Mouse (Mus musculus): ENCODE measurements around the gene Irgc1. TPM values are rescaled to one million over a fixed set of nuclear protein-coding genes. Genes with fewer than 3 reads are reported as not detected.

Gene Irgc1
- polyA plus RNA-seq, 1 experiment from 2014 or later: not detected

GRCm38 (mm10) chr7:24422251-24422650 lies 29.8 kb downstream of the Irgc1 start:
- Histone ChIP-seq H3K9me3 (replicated peaks; ENCODE audit: control insufficient read depth, low read length, poor library complexity, severe bottlenecking) (no peaks in the 10 kb centered on the region), H3K27me3 (ENCODE audit: control insufficient read depth, insufficient read depth, low read depth, low read length) (no peaks in the 10 kb centered on the region), H3K4me3 (ENCODE audit: low read depth, low read length) (no peak overlapping the region), H3K27ac (ENCODE audit: low read length) (no peak overlapping the region), H3K4me1 (ENCODE audit: control insufficient read depth, insufficient read depth, low read length) (no peaks in the 10 kb centered on the region; the same call in 1 of the 2 replicates), H3K4me2 (ENCODE audit: low read length) (no peak overlapping the region), H3K9ac (ENCODE audit: low read depth, low read length) (no peak overlapping the region), H3K36me3 (ENCODE audit: control insufficient read depth, insufficient read depth, low read length) (peaks cover 8% of the 10 kb centered on the region)
- ATAC-seq: peak; percentile 54
- WGBS: 49% methylated on average over 8 of the region's 8 CpGs

DNA sequence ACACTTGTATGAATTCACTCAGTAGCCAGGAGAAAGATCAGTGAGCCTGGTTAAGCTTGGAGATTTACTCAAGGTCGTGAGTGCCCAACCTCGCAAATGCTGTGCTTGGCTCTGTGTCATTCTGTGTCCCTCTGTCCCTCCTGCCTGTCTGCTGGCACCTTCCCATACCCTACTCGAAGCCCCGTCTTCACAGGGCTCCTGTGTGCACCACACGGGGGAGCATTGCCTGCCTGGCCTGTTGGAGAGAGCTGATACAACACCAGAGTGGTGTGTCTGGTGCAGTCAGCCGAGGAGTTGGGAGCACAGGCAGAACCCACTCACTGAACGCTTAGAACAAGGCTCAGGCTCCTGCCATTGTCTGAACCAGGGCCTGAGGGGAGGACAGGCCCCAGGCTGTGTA lies 30.4 kb downstream of the Irgc1 start:
- Histone ChIP-seq H3K4me3 (ENCODE audit: low read depth, low read length) (no peak overlapping the region), H3K27ac (ENCODE audit: low read length) (no peak overlapping the region), H3K9me3 (replicated peaks; ENCODE audit: control insufficient read depth, low read length, poor library complexity, severe bottlenecking) (no peaks in the 10 kb centered on the region), H3K9ac (ENCODE audit: low read depth, low read length) (no peak overlapping the region), H3K36me3 (ENCODE audit: control insufficient read depth, insufficient read depth, low read length) (peaks cover 8% of the 10 kb centered on the region), H3K4me1 (ENCODE audit: control insufficient read depth, insufficient read depth, low read length) (no peaks in the 10 kb centered on the region; the same call in 1 of the 2 replicates), H3K4me2 (ENCODE audit: low read length) (no peak overlapping the region), H3K27me3 (ENCODE audit: control insufficient read depth, insufficient read depth, low read depth, low read length) (no peaks in the 10 kb centered on the region)
- ATAC-seq: no peak
- 61% methylated on average over 7 of the region's 7 CpGs for WGBS

- Histone ChIP-seq H3K9me3 (replicated peaks; ENCODE audit: control insufficient read depth, low read length, poor library complexity, severe bottlenecking) (no peaks in the 10 kb centered on the region), H3K4me3 (ENCODE audit: low read depth, low read length) (no peak overlapping the region), H3K4me1 (ENCODE audit: control insufficient read depth, insufficient read depth, low read length) (no peaks in the 10 kb centered on the region; the same call in 1 of the 2 replicates), H3K36me3 (ENCODE audit: control insufficient read depth, insufficient read depth, low read length) (peaks cover 8% of the 10 kb centered on the region), H3K27ac (ENCODE audit: low read length) (no peak overlapping the region), H3K9ac (ENCODE audit: low read depth, low read length) (0 out of 2 replicates have a peak overlapping the region, but pooled peaks have one; percentile 23), H3K4me2 (ENCODE audit: low read length) (no peak overlapping the region), H3K27me3 (ENCODE audit: control insufficient read depth, insufficient read depth, low read depth, low read length) (no peaks in the 10 kb centered on the region)
- 34% methylated on average over 8 of the region's 8 CpGs for WGBS
- ATAC-seq: no peak
Measured at GRCm38 (mm10) chr7:24419579-24419978, 32.5 kb downstream of the Irgc1 start.

DNA sequence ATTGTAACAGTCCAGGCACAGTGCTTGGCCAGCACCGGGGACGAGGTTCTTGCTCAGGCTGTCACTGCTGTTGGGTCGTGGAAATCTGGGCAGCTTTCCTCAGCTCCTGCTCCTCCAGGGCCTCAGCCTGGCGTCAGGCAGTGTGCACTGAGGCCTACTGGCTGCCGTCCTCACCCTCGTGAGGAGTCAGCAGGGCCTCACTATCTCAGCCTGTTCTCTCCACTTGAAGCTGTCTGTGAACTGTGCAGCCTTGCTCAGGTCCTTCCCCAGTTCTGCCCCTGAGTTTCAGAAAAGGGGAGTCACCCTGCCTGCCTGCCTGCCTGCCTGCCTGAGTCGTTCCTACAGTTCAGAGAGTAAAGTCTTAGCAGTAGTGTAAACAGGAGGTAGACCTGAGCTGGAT lies 36.8 kb downstream of the Irgc1 start:
- Histone ChIP-seq H3K4me1 (ENCODE audit: control insufficient read depth, insufficient read depth, low read length) (no peaks in the 10 kb centered on the region; the same call in 1 of the 2 replicates), H3K36me3 (ENCODE audit: control insufficient read depth, insufficient read depth, low read length) (peaks cover 2% of the 10 kb centered on the region), H3K9me3 (replicated peaks; ENCODE audit: control insufficient read depth, low read length, poor library complexity, severe bottlenecking) (no peaks in the 10 kb centered on the region), H3K27ac (ENCODE audit: low read length) (no peak overlapping the region), H3K9ac (ENCODE audit: low read depth, low read length) (no peak overlapping the region), H3K4me3 (ENCODE audit: low read depth, low read length) (no peak overlapping the region), H3K27me3 (ENCODE audit: control insufficient read depth, insufficient read depth, low read depth, low read length) (no peaks in the 10 kb centered on the region), H3K4me2 (ENCODE audit: low read length) (no peak overlapping the region)
- ATAC-seq: no peak
- WGBS: 80% methylated on average over 7 of the region's 7 CpGs

DNA sequence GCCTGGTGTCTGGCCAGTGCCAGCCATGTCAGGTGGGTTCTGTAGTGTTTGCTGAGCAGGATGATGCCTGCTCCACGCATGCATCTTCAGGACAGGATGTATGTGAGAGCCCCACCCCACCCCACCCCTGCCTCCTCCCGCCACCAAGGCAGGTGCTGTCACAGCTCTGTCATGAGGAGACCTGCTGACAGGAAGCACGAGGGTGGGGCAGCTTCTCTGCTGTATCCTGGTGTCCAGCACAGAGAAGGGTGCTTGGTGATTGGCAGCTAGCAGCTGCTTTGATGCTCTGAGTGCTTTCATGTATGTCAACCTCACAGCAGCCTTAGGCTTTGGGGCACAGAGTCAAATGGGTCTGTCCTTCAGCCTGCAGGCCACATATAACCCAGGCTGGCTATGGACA lies 38.5 kb downstream of the Irgc1 start:
- no peak overlapping the region for H3K27ac ChIP-seq (ENCODE audit: low read length)
- ATAC-seq: no peak
- H3K9ac ChIP-seq (ENCODE audit: low read depth, low read length): no peak overlapping the region
- no peaks in the 10 kb centered on the region for H3K4me1 ChIP-seq (ENCODE audit: control insufficient read depth, insufficient read depth, low read length)
- no peak overlapping the region for H3K4me3 ChIP-seq (ENCODE audit: low read depth, low read length)
- WGBS: 93% methylated on average over 3 of the region's 3 CpGs
- no peaks in the 10 kb centered on the region for H3K9me3 ChIP-seq (replicated peaks; ENCODE audit: control insufficient read depth, low read length, poor library complexity, severe bottlenecking)
- H3K4me2 ChIP-seq (ENCODE audit: low read length): no peak overlapping the region
- H3K36me3 ChIP-seq (ENCODE audit: control insufficient read depth, insufficient read depth, low read length): peaks cover 4% of the 10 kb centered on the region
- H3K27me3 ChIP-seq (ENCODE audit: control insufficient read depth, insufficient read depth, low read depth, low read length): no peaks in the 10 kb centered on the region

DNA sequence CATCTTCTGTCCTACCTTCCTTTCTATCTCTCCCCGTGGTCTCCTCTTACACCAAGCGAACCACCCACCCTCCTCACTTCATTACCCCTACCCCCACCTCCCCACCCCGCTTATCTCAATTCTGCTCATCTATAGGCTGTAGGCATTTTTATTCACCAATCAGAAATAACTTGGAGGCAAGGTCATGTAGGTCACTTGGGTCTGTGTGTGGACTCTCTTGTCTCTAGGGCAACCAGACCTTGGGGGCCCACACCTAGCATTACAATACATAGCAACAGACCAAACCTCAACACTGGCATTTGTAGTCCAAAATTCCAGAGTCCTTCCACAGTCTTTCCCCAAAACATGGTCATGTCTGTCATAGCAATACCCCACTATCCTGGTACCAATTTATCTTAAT lies 41.3 kb downstream of the Irgc1 start:
- ATAC-seq: no peak

GRCm38 (mm10) chr7:24410123-24410522 lies 42.0 kb downstream of the Irgc1 start:
- WGBS: 92% methylated on average over 6 of the region's 6 CpGs
- Histone ChIP-seq H3K36me3 (ENCODE audit: control insufficient read depth, insufficient read depth, low read length) (peaks cover 10% of the 10 kb centered on the region; the same call in 1 of the 2 replicates), H3K4me1 (ENCODE audit: control insufficient read depth, insufficient read depth, low read length) (peaks cover 4% of the 10 kb centered on the region; the same call in 1 of the 2 replicates), H3K4me2 (ENCODE audit: low read length) (no peak overlapping the region), H3K27ac (ENCODE audit: low read length) (no peak overlapping the region), H3K4me3 (ENCODE audit: low read depth, low read length) (no peak overlapping the region), H3K27me3 (ENCODE audit: control insufficient read depth, insufficient read depth, low read depth, low read length) (no peaks in the 10 kb centered on the region), H3K9ac (ENCODE audit: low read depth, low read length) (no peak overlapping the region), H3K9me3 (replicated peaks; ENCODE audit: control insufficient read depth, low read length, poor library complexity, severe bottlenecking) (no peaks in the 10 kb centered on the region)
- no peak for ATAC-seq

More for the DNA sequence above, 41.3 kb downstream of the Irgc1 start:
- peaks cover 4% of the 10 kb centered on the region; the same call in 1 of the 2 replicates for H3K4me1 ChIP-seq (ENCODE audit: control insufficient read depth, insufficient read depth, low read length)
- no peaks in the 10 kb centered on the region for H3K9me3 ChIP-seq (replicated peaks; ENCODE audit: control insufficient read depth, low read length, poor library complexity, severe bottlenecking)
- H3K36me3 ChIP-seq (ENCODE audit: control insufficient read depth, insufficient read depth, low read length): peaks cover 10% of the 10 kb centered on the region; the same call in 1 of the 2 replicates
- WGBS: 87% methylated on average over 3 of the region's 3 CpGs
- H3K27me3 ChIP-seq (ENCODE audit: control insufficient read depth, insufficient read depth, low read depth, low read length): no peaks in the 10 kb centered on the region
- no peak overlapping the region for H3K9ac ChIP-seq (ENCODE audit: low read depth, low read length)
- no peak overlapping the region for H3K4me2 ChIP-seq (ENCODE audit: low read length)
- no peak overlapping the region for H3K4me3 ChIP-seq (ENCODE audit: low read depth, low read length)
- no peak overlapping the region for H3K27ac ChIP-seq (ENCODE audit: low read length)

GRCm38 (mm10) chr7:24408186-24408585 lies 43.9 kb downstream of the Irgc1 start:
- peaks cover 14% of the 10 kb centered on the region; the same call in 1 of the 2 replicates for H3K36me3 ChIP-seq (ENCODE audit: control insufficient read depth, insufficient read depth, low read length)
- ATAC-seq: no peak
- peaks cover 4% of the 10 kb centered on the region; the same call in 1 of the 2 replicates for H3K4me1 ChIP-seq (ENCODE audit: control insufficient read depth, insufficient read depth, low read length)
- no peak overlapping the region for H3K4me2 ChIP-seq (ENCODE audit: low read length)
- no peaks in the 10 kb centered on the region for H3K27me3 ChIP-seq (ENCODE audit: control insufficient read depth, insufficient read depth, low read depth, low read length)
- H3K27ac ChIP-seq (ENCODE audit: low read length): no peak overlapping the region
- H3K9me3 ChIP-seq (replicated peaks; ENCODE audit: control insufficient read depth, low read length, poor library complexity, severe bottlenecking): no peaks in the 10 kb centered on the region
- WGBS: 89% methylated on average over 9 of the region's 9 CpGs
- no peak overlapping the region for H3K4me3 ChIP-seq (ENCODE audit: low read depth, low read length)
- H3K9ac ChIP-seq (ENCODE audit: low read depth, low read length): no peak overlapping the region

GRCm38 (mm10) chr7:24406528-24407344 lies 45.4 kb downstream of the Irgc1 start:
- H3K27me3 ChIP-seq (ENCODE audit: control insufficient read depth, insufficient read depth, low read depth, low read length): no peaks in the 10 kb centered on the region
- H3K36me3 ChIP-seq (ENCODE audit: control insufficient read depth, insufficient read depth, low read length): peaks cover 13% of the 10 kb centered on the region; the same call in 1 of the 2 replicates
- peaks cover 4% of the 10 kb centered on the region; the same call in 1 of the 2 replicates for H3K4me1 ChIP-seq (ENCODE audit: control insufficient read depth, insufficient read depth, low read length)
- no peak overlapping the region for H3K9ac ChIP-seq (ENCODE audit: low read depth, low read length)
- H3K4me3 ChIP-seq (ENCODE audit: low read depth, low read length): no peak overlapping the region
- WGBS: 41% methylated on average over 5 of the region's 5 CpGs
- ATAC-seq: peak; percentile 70
- H3K4me2 ChIP-seq (ENCODE audit: low read length): no peak overlapping the region
- H3K27ac ChIP-seq (ENCODE audit: low read length): no peak overlapping the region
- H3K9me3 ChIP-seq (replicated peaks; ENCODE audit: control insufficient read depth, low read length, poor library complexity, severe bottlenecking): no peaks in the 10 kb centered on the region

All from midbrain, embryonic 16.5 days (tissue).